Mouse (Mus musculus) thymus, adult 2 months (tissue): ENCODE measurements around the gene Aifm1. TPM values are rescaled to one million over a fixed set of nuclear protein-coding genes. Genes with fewer than 3 reads are reported as not detected.

Experiments
- DNase-seq: peaks from one replicate; pipeline ENCODE4 v3.0.0; 2021
- H3K27ac ChIP-seq: fragments of 200-500 bp; 2 replicates; pipeline ENCODE4 v1.5.1; 2012; ENCODE audit warnings: low read length, control low read depth; ENCODE audit not compliant: control insufficient read depth, insufficient read depth
- H3K27me3 ChIP-seq: fragments of 200-500 bp; 2 replicates; pipeline ENCODE4 v1.6.1; 2012; ENCODE audit warnings: mild to moderate bottlenecking, low read length, moderate library complexity, mixed read lengths; ENCODE audit not compliant: control insufficient read depth, insufficient read depth
- H3K36me3 ChIP-seq: fragments of 200-500 bp; 2 replicates; pipeline ENCODE4 v1.6.1; 2012; ENCODE audit warnings: mild to moderate bottlenecking, low read length, moderate library complexity; ENCODE audit not compliant: control insufficient read depth, insufficient read depth
- H3K4me1 ChIP-seq: fragments of 200-500 bp; replicated peaks from 2 replicates; pipeline ENCODE4 v1.6.1; 2012; ENCODE audit warnings: low read length; ENCODE audit not compliant: control insufficient read depth, insufficient read depth
- H3K4me3 ChIP-seq: fragments of 200-500 bp; 2 replicates; pipeline ENCODE4 v1.5.1; 2012; ENCODE audit warnings: mild to moderate bottlenecking, low read length, control low read depth, moderate library complexity; ENCODE audit not compliant: control insufficient read depth, insufficient read depth
- CTCF ChIP-seq: fragments of 200-500 bp; IDR thresholded peaks from 2 replicates; pipeline ENCODE4 v1.5.1; 2012; ENCODE audit warnings: mild to moderate bottlenecking, control low read depth, low read length, moderate library complexity, borderline replicate concordance; ENCODE audit not compliant: control insufficient read depth, poor library complexity, insufficient read depth; ENCODE audit errors: extremely low read depth
- POLR2A ChIP-seq: fragments of 200-500 bp; IDR thresholded peaks from 2 replicates; pipeline ENCODE4 v1.6.1; 2012; ENCODE audit warnings: mild to moderate bottlenecking, low read length, control low read depth, moderate library complexity; ENCODE audit not compliant: control insufficient read depth, poor library complexity, insufficient read depth; ENCODE audit errors: extremely low read depth
- WGBS: fragments of 180-500 bp; shearing (Covaris S2); methylation state at CpG from one replicate; pipeline ENCODE4 v1.1.7; 2018; 5-methylcytosine and 5-hydroxymethylcytosine counted together
- polyA plus RNA-seq: library from polyadenylated mRNA; depleted of rRNA; stranded (reverse); fragments of >200 nt; gene quantifications from 2 replicates; pipeline ENCODE4 v1.2.3, GENCODE M21; 2012

The Aifm1 gene
- polyA plus RNA-seq, 1 experiment: 12.1 TPM

DNA sequence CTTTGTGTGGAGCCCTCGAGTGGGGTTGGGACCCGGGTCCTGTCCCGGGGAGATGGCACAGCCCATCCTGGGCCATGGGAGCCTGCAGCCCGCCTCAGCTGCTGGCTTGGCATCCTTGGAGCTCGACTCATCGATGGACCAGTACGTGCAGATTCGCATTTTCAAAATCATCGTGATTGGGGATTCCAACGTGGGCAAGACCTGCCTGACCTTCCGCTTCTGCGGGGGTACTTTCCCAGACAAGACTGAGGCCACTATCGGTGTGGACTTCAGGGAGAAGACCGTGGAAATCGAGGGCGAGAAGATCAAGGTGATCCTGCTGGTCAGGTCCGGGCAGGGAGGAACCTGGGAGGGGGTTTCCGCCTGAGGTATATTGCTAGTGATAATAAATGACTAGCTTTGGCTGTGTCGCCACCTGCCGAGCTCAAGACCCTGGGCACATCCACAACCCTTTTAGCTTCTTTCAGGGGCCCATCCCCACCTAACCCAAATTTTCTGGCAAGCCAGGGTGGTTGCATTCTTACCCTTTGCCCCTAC, 6.3 kb upstream of the Aifm1 start:
- WGBS: 18% methylated on average over 20 of the region's 20 CpGs
- H3K4me1 ChIP-seq: peaks cover 13% of the 10 kb centered on the region; the same call in 1 of the 2 replicates
- H3K36me3 ChIP-seq: no peaks in the 10 kb centered on the region
- peak overlapping the region; percentile 74 for H3K4me3 ChIP-seq
- H3K27ac ChIP-seq: no peak overlapping the region
- peak; percentile 16 for DNase-seq
- TF ChIP-seq CTCF (no peak), POLR2A (no peak)
- H3K27me3 ChIP-seq: no peaks in the 10 kb centered on the region

DNA sequence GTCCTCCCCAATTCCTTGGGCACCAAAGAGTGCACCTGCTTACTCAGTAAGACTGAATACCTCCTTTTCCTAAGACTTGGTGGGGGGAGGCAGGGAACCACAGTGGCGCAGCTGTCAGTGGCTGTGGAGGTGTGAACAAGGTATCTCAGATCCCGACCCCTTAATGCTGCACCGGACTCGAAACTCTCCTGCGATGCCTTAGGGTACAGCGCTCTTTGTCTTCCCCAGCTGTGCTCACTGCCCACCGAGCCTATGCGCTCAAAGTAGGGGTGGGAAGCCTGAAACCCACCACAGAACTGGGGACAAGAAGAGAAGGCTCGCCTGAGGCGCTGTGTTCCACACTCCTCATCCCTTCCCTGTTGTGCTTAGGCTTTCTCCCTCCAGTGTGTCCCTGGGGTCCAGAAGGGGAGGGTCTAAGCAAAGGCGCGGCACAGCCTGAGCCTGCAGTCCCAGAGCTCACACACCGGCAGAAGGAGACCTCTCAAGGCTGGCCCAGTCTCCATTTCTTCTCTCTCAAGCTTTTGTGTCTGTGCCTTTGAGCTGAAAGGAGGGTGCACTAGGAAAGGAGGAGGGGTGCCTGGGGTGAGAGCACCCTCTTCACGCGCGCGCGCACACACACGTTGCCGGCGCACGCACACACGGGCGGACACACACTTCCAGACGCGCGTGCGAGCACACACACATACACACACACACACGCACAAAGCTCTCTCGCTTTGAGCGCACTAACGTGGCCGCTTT, 5.6 kb upstream of the Aifm1 start, which contains the start of gene Rab33a:
TSS of gene Rab33a (plus strand) at position 478 of the 741 bp plus-strand sequence.
- peaks cover 13% of the 10 kb centered on the region; the same call in 1 of the 2 replicates for H3K4me1 ChIP-seq
- peak; percentile 26 for DNase-seq
- no peak within 1 kb of the TSS for H3K27ac ChIP-seq
- peak within 1 kb of the TSS; percentile 74 for H3K4me3 ChIP-seq
- H3K36me3 ChIP-seq: no peaks in the 10 kb centered on the region
- H3K27me3 ChIP-seq: no peaks in the 10 kb centered on the region
- WGBS: 1% methylated on average over 33 of the region's 33 CpGs
- no peak for TF ChIP-seq CTCF
- TF ChIP-seq POLR2A: no peak

DNA sequence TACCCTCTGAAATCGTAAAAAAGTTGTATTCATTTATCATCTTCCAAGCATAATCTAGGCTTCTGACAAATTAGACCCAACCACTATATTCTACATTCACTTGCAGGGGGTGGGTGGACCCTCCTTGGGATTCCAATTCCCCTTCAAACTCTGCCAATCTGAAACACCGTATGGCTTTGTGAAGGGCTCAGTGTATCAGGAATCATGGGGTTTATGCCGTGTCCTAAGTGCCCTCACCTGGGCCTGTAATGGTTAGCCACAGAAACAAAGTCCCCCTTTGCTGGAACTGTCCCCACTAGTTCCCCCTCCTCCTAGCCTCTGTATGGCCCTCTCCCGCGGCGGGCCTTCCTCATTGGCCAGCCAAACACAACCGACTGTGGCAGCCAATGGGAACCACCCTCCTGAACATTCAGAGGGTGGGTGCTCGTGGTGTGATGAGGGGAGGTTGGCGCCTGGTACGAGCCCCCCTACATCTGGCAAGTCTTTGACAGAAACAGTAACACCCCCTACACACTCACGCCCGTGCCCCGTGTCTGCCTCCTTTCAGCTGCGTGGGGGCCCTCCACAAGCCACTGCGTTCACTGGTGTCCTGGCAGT, 4.9 kb upstream of the Aifm1 start:
- peak; percentile 35 for DNase-seq
- H3K36me3 ChIP-seq: no peaks in the 10 kb centered on the region
- H3K27ac ChIP-seq: no peak overlapping the region
- H3K4me3 ChIP-seq: peak overlapping the region; percentile 74
- WGBS: 21% methylated on average over 15 of the region's 15 CpGs
- TF ChIP-seq CTCF: no peak
- no peak for TF ChIP-seq POLR2A
- H3K27me3 ChIP-seq: no peaks in the 10 kb centered on the region
- H3K4me1 ChIP-seq: peaks cover 13% of the 10 kb centered on the region; the same call in 1 of the 2 replicates

DNA sequence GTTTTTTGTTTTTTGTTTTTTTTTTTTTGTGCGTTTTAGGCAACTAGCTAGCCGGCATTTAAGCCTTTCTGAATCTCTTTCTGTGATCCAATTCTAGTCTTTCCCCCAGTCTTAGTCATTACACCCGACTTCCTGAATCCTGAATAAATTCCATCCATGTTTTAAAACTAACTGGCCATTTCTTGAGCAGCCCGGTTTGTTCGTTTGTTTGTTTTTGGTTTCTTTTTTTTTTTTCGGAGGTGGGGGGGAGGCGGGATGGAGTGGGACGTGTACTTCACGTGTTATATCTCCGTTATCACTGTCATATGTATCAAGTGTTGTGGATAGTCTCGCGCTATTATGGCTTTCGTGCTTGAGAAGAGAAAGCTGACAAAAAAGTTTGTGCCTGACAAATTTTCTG, 461 bp upstream of the Aifm1 start:
- H3K27me3 ChIP-seq: no peaks in the 10 kb centered on the region
- no peak overlapping the region for H3K27ac ChIP-seq
- H3K36me3 ChIP-seq: no peaks in the 10 kb centered on the region
- H3K4me1 ChIP-seq: 0 out of 2 replicates have a peak, but pooled peaks cover 7% of the 10 kb centered on the region
- DNase-seq: no peak
- peak overlapping the region; percentile 99 for H3K4me3 ChIP-seq
- WGBS: 2% methylated on average over 13 of the region's 13 CpGs
- TF ChIP-seq POLR2A (no peak), CTCF (no peak)

DNA sequence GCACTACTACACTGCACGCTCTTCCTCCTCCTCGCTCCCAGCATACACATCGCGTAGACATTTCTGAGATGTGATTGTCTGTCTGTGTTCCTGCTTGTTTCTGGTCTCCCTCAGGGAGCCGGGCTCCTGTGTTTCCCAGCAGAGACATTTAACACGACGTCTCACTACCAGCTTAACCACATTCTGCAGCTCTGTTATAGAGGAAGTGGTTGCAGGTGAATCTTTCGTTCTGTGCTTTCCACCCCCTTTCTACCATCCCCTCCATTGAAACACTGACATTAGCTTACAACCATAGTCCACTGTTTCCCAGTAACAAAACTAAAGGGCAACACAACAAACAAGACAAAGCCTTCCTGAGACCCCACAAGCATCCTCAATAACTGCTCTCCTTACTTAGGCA, 19.6 kb downstream of the Aifm1 start:
- 43% methylated on average over 8 of the region's 8 CpGs for WGBS
- H3K4me1 ChIP-seq: peaks cover 3% of the 10 kb centered on the region
- peaks cover 15% of the 10 kb centered on the region for H3K36me3 ChIP-seq
- H3K27ac ChIP-seq: no peak overlapping the region
- no peak for DNase-seq
- no peaks in the 10 kb centered on the region for H3K27me3 ChIP-seq
- no peak overlapping the region for H3K4me3 ChIP-seq
- TF ChIP-seq CTCF (no peak), POLR2A (no peak)

DNA sequence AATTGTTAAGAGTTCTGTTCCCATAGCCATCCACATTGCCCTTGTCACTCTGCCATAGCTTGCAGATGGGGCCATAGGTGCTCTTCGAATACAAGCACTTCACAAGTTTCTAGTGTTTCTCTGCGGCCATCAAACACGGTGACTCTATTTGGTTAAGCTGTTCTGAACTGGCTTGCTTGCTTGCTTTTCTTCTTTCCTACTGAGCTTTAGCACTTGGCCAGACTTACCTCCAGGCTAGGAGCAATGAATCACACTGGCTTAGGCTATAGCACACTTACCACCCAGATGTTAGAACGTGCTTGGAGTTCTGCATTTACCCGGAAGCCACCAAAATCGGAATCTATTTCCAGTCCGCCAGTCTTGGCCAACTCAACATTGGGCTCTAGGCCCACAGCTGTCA, 31.7 kb downstream of the Aifm1 start:
- Histone ChIP-seq H3K4me1 (no peaks in the 10 kb centered on the region), H3K36me3 (peaks cover 17% of the 10 kb centered on the region), H3K27me3 (no peaks in the 10 kb centered on the region), H3K4me3 (no peak overlapping the region), H3K27ac (no peak overlapping the region)
- 96% methylated on average over 7 of the region's 7 CpGs for WGBS
- TF ChIP-seq POLR2A: no peak
- no peak for TF ChIP-seq CTCF
- no peak for DNase-seq
